Mouse (Mus musculus): ENCODE measurements at regions not wholly inside any gene's neighbourhood (a gene's known extent, or its start where the extent isn't known, plus 50 kb on each side); places are given as distances from the start of the nearest gene placed in this dataset.

DNA sequence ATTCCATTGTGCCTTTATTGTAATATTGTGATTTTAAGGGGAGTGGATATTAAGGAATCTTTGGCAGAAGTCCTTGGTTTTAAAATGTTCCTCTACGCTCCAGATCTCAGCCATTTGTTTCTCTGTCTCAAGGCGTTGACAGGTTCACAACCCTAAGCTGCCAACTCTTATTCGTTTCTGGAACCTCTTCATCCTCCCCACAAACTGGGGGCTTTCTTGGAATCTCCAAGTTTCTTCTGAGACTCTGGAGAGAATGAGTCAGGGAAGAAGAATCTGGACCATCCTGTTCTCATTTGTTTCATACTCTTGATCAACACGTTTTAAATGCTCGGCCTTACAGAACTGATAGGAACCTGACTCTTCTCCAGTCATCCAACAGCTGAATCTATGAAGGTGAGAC is 351.4 kb upstream of the Nfe2l3 start:
- H3K27me3 ChIP-seq (ENCODE audit: control insufficient read depth, insufficient read depth, low read length), result no peaks in the 10 kb centered on the region
- TF ChIP-seq CTCF (IDR thresholded peaks at IDR 0.05; ENCODE audit: extremely low read depth, insufficient read length, insufficient replicate concordance, low read depth, low read length), result no peak
- TF ChIP-seq POLR2A (IDR thresholded peaks at IDR 0.05; ENCODE audit: low read depth, low read length), result no peak
- no peaks in the 10 kb centered on the region for H3K36me3 ChIP-seq (ENCODE audit: control insufficient read depth, insufficient read depth, low read length)
- WGBS, result 79% methylated on average over 5 of the region's 5 CpGs
- no peak overlapping the region for H3K4me3 ChIP-seq (ENCODE audit: low read depth, low read length)
- no peak overlapping the region for H3K27ac ChIP-seq (ENCODE audit: insufficient read depth, low read depth, low read length)
- no peaks in the 10 kb centered on the region; the same call in 1 of the 2 replicates for H3K4me1 ChIP-seq (ENCODE audit: control insufficient read depth, insufficient read depth, insufficient read length, low read length)

DNA sequence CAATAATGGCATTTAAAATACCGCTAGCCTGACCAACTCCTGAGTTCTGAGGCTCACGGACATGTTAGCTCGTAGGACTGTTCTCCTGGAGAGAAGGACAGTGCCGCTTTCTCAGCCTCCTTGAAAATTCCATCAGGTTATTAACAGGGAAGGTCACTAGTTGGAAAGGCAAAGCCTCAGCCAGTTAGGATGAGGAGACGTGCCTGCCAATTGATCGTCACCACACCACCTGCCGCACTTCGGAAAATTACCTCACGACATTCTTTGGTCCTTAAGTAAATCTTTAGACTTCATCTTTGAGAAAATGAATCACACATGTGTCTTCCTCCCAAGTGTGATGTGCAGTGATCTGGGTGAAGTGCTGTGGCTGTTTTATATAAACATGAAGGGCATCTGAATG is 347.8 kb upstream of the Nfe2l3 start:
- TF ChIP-seq POLR2A (IDR thresholded peaks at IDR 0.05; ENCODE audit: low read depth, low read length) (no peak), CTCF (IDR thresholded peaks at IDR 0.05; ENCODE audit: extremely low read depth, insufficient read length, insufficient replicate concordance, low read depth, low read length) (no peak)
- 78% methylated on average over 9 of the region's 9 CpGs for WGBS
- Histone ChIP-seq H3K27ac (ENCODE audit: insufficient read depth, low read depth, low read length) (no peak overlapping the region), H3K4me1 (ENCODE audit: control insufficient read depth, insufficient read depth, insufficient read length, low read length) (no peaks in the 10 kb centered on the region), H3K36me3 (ENCODE audit: control insufficient read depth, insufficient read depth, low read length) (no peaks in the 10 kb centered on the region), H3K27me3 (ENCODE audit: control insufficient read depth, insufficient read depth, low read length) (no peaks in the 10 kb centered on the region), H3K4me3 (ENCODE audit: low read depth, low read length) (no peak overlapping the region)

DNA sequence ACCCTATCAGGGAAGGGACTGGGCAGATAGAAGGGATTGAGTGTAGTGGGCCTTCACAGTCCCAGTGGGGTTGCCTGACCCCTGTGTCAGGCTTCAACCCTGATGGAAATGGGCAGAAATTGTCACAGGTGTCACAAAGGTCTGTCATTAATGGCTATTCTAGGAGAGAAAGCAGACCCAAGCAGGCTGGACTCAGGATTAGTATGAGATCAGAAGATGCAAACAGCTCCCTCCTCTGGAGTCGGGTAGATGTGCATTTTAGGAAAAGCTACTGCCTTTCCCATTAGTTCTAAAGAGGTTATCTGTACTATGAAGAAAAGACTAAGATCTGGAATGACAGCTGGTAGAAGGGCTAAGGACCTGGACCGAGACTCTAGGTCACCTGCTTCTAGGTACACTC is 346.9 kb upstream of the Nfe2l3 start:
- WGBS, result 43% methylated on average over 2 of the region's 2 CpGs
- Histone ChIP-seq H3K27me3 (ENCODE audit: control insufficient read depth, insufficient read depth, low read length) (no peaks in the 10 kb centered on the region), H3K4me3 (ENCODE audit: low read depth, low read length) (no peak overlapping the region), H3K27ac (ENCODE audit: insufficient read depth, low read depth, low read length) (no peak overlapping the region), H3K4me1 (ENCODE audit: control insufficient read depth, insufficient read depth, insufficient read length, low read length) (no peaks in the 10 kb centered on the region), H3K36me3 (ENCODE audit: control insufficient read depth, insufficient read depth, low read length) (no peaks in the 10 kb centered on the region)
- TF ChIP-seq POLR2A (IDR thresholded peaks at IDR 0.05; ENCODE audit: low read depth, low read length) (no peak), CTCF (IDR thresholded peaks at IDR 0.05; ENCODE audit: extremely low read depth, insufficient read length, insufficient replicate concordance, low read depth, low read length) (no peak)

DNA sequence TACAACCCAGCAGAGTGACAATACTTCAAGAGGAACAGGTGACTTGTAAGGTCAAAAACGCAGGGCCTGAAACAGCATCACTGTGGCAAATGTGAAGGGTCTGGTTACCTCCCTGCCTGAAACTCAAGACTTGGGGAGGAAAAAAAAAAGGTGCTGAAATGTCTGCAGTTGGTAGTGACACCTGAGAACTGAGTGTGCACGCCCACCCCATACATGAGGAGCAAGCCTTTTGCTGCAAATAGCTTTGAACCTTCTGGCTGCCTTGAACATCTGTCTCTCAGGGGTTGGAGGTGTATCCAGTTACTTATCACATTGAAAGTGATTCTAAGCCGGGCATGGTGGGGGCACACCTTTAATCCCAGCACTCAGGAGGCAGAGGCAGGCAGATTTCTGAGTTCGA is 346.1 kb upstream of the Nfe2l3 start:
- Histone ChIP-seq H3K27ac (ENCODE audit: insufficient read depth, low read depth, low read length) (no peak overlapping the region), H3K4me3 (ENCODE audit: low read depth, low read length) (no peak overlapping the region), H3K36me3 (ENCODE audit: control insufficient read depth, insufficient read depth, low read length) (no peaks in the 10 kb centered on the region), H3K4me1 (ENCODE audit: control insufficient read depth, insufficient read depth, insufficient read length, low read length) (no peaks in the 10 kb centered on the region), H3K27me3 (ENCODE audit: control insufficient read depth, insufficient read depth, low read length) (no peaks in the 10 kb centered on the region)
- 86% methylated on average over 4 of the region's 4 CpGs for WGBS
- no peak for TF ChIP-seq CTCF (IDR thresholded peaks at IDR 0.05; ENCODE audit: extremely low read depth, insufficient read length, insufficient replicate concordance, low read depth, low read length)
- TF ChIP-seq POLR2A (IDR thresholded peaks at IDR 0.05; ENCODE audit: low read depth, low read length), result no peak

DNA sequence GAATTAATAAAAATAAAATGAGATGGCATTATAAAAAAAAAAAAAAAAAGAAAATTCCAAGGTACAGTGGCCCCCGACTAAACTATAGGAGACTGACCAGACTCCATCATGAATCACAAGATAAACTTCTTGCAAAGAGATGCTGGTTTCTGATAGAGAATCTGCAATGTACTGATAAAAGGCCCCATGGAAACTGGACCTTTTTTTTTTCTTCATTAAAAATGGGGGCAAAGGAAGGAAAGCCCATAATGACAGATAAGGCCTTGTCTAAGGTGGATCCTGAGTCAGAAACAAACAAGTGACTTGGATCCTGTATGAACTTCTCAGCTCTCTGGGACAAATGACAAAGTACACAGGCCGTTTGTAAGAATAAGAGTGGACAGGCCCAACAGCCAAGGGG is 344.7 kb upstream of the Nfe2l3 start:
- H3K4me3 ChIP-seq (ENCODE audit: low read depth, low read length), result no peak overlapping the region
- WGBS, result 51% methylated on average over 2 of the region's 2 CpGs
- no peaks in the 10 kb centered on the region for H3K36me3 ChIP-seq (ENCODE audit: control insufficient read depth, insufficient read depth, low read length)
- no peaks in the 10 kb centered on the region for H3K4me1 ChIP-seq (ENCODE audit: control insufficient read depth, insufficient read depth, insufficient read length, low read length)
- H3K27ac ChIP-seq (ENCODE audit: insufficient read depth, low read depth, low read length), result no peak overlapping the region
- H3K27me3 ChIP-seq (ENCODE audit: control insufficient read depth, insufficient read depth, low read length), result no peaks in the 10 kb centered on the region
- no peak for TF ChIP-seq POLR2A (IDR thresholded peaks at IDR 0.05; ENCODE audit: low read depth, low read length)
- no peak for TF ChIP-seq CTCF (IDR thresholded peaks at IDR 0.05; ENCODE audit: extremely low read depth, insufficient read length, insufficient replicate concordance, low read depth, low read length)

DNA sequence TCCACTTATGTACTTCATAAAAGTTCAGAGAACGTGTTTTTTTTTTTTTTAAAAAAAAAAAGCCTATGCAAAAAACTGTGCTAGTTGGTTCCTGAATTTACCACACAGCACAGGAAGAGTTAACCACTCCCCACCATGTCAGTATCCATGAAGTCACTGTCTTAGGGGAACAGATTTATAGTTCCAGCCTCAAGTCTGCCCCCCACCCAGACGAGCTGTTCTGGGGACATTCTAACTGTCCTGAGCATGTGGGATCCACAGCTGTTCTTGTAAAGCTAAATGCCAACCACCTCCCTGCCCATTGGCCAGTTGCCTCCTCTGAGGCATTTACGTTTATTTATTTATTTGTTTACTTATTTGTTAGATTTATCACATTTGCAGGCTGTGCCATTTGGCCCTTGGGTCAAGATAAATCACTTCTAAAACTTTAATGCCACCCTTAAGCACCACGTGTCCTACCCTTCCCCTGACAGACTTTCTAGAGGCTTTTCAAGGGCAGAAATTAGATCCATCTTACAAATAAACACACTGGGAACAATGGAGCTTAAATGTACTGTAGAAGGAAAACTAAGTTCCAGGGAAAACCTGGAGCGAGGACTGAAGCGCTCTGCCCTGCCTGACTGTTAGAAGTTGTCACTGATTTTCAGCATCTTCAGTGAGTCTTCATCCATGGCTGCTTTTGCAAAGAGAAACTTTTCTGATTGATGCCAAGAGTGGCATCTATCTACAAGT is 343.7 kb upstream of the Nfe2l3 start:
- Histone ChIP-seq H3K4me1 (ENCODE audit: control insufficient read depth, insufficient read depth, insufficient read length, low read length) (no peaks in the 10 kb centered on the region), H3K4me3 (ENCODE audit: low read depth, low read length) (no peak overlapping the region), H3K27me3 (ENCODE audit: control insufficient read depth, insufficient read depth, low read length) (no peaks in the 10 kb centered on the region), H3K36me3 (ENCODE audit: control insufficient read depth, insufficient read depth, low read length) (no peaks in the 10 kb centered on the region), H3K27ac (ENCODE audit: insufficient read depth, low read depth, low read length) (no peak overlapping the region)
- TF ChIP-seq POLR2A (IDR thresholded peaks at IDR 0.05; ENCODE audit: low read depth, low read length), result no peak
- TF ChIP-seq CTCF (IDR thresholded peaks at IDR 0.05; ENCODE audit: extremely low read depth, insufficient read length, insufficient replicate concordance, low read depth, low read length), result no peak
- 59% methylated on average over 6 of the region's 6 CpGs for WGBS

DNA sequence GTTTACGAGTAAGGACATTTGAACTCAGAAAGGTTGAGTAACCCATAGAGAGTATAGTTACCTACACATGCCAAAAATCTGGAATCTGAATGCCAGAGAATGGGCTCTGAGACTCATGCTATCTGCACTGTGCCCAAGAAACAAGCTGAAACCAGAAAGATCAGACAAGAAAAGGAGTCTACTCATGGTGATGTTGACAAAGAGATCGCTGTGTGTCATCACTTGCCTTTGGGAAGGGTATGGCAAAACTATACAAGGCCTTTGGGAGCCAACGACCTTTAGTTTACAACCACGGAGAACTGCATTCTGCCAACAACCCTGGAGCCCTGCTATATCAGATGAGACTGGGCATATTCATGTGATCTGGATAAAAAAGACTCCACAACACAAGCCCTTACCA is 339.3 kb upstream of the Nfe2l3 start:
- TF ChIP-seq CTCF (IDR thresholded peaks at IDR 0.05; ENCODE audit: extremely low read depth, insufficient read length, insufficient replicate concordance, low read depth, low read length) (no peak), POLR2A (IDR thresholded peaks at IDR 0.05; ENCODE audit: low read depth, low read length) (no peak)
- no peak overlapping the region for H3K27ac ChIP-seq (ENCODE audit: insufficient read depth, low read depth, low read length)
- no peaks in the 10 kb centered on the region for H3K27me3 ChIP-seq (ENCODE audit: control insufficient read depth, insufficient read depth, low read length)
- WGBS, result 81% methylated on average over 4 of the region's 4 CpGs
- no peaks in the 10 kb centered on the region for H3K4me1 ChIP-seq (ENCODE audit: control insufficient read depth, insufficient read depth, insufficient read length, low read length)
- H3K36me3 ChIP-seq (ENCODE audit: control insufficient read depth, insufficient read depth, low read length), result no peaks in the 10 kb centered on the region
- H3K4me3 ChIP-seq (ENCODE audit: low read depth, low read length), result no peak overlapping the region

Data from small intestine, adult 2 months (tissue).